Mouse (Mus musculus): Measurements from ENCODE around the gene Rfc1.

DNA sequence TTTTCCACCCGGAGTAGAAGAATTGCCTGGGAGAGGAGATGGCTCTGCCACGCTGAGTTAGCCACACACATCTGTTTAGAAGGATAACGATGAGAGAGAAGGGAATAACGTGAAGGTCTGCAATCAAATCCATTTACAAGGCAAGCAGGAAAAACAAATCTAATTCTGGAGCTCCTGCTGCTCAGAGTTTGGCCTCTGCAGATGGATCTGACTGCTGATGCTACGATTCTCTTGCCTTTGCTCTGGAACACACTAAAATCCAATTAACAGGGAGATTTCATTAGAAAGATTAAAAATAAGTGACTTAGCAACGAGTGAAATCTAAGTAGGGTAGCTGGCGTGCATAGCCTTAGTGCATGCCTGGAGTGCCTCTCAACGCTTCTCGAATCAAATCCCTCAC is 30.0 kb downstream of the Rfc1 start:
- no peak for TF ChIP-seq POLR2A (IDR thresholded peaks at IDR 0.05; ENCODE audit: insufficient read depth, low read depth, low read length)
- TF ChIP-seq CTCF (IDR thresholded peaks at IDR 0.05), result no peak
- no peak for TF ChIP-seq EP300 (IDR thresholded peaks at IDR 0.05; ENCODE audit: insufficient read depth, low read depth, low read length)

All from heart, adult 2 months (tissue).